Mouse (Mus musculus) olfactory bulb, adult 2 months (tissue): ENCODE measurements around the gene Pxn. TPM values are rescaled to one million over a fixed set of nuclear protein-coding genes. Genes with fewer than 3 reads are reported as not detected.
A peak's percentile ranks its signal among the peaks of the same experiment; 100 is the strongest.

Experiments
- H3K27ac ChIP-seq: fragments of 200-500 bp; 2 replicates; pipeline ENCODE4 v1.5.1; 2012; ENCODE audit warnings: low read depth, low read length; ENCODE audit not compliant: insufficient read depth
- H3K4me1 ChIP-seq: fragments of 200-500 bp; 2 replicates; pipeline ENCODE4 v1.6.1; 2012; ENCODE audit warnings: low read length; ENCODE audit not compliant: control insufficient read depth, insufficient read depth
- H3K4me3 ChIP-seq: fragments of 200-500 bp; 2 replicates; pipeline ENCODE4 v1.5.1; 2012; ENCODE audit warnings: mild to moderate bottlenecking, low read depth, low read length, moderate library complexity; ENCODE audit not compliant: insufficient read depth
- CTCF ChIP-seq: fragments of 200-500 bp; IDR thresholded peaks from 2 replicates; pipeline ENCODE4 v1.5.1; 2012; ENCODE audit warnings: low read depth, mild to moderate bottlenecking, low read length, moderate library complexity; ENCODE audit not compliant: insufficient read depth
- POLR2A ChIP-seq: fragments of 200-500 bp; IDR thresholded peaks from 2 replicates; pipeline ENCODE4 v1.6.1; 2012; ENCODE audit warnings: mild to moderate bottlenecking, low read depth, low read length, moderate library complexity; ENCODE audit not compliant: insufficient read depth
- WGBS: fragments of 180-500 bp; shearing (Covaris S2); methylation state at CpG from one replicate; pipeline ENCODE4 v1.1.7; 2018; 5-methylcytosine and 5-hydroxymethylcytosine counted together
- polyA plus RNA-seq: library from polyadenylated mRNA; stranded (reverse); fragments of >200 nt; gene quantifications from 2 replicates; pipeline ENCODE4 v1.2.4, GENCODE M21; 2012; ENCODE audit warnings: low replicate concordance; ENCODE audit not compliant: missing spikeins, insufficient read depth, insufficient read length

Gene Pxn
- polyA plus RNA-seq, 1 experiment: not detected

- peaks cover 5% of the 10 kb centered on the region; the same call in 1 of the 2 replicates for H3K4me1 ChIP-seq
- no peak overlapping the region for H3K4me3 ChIP-seq
- WGBS: 90% methylated on average over 11 of the region's 11 CpGs
- H3K27ac ChIP-seq: no peak overlapping the region
- TF ChIP-seq POLR2A: no peak
These were observed 44.1 kb downstream of the Pxn start for GRCm38 (mm10) chr5:115550482-115551005.

GRCm38 (mm10) chr5:115551386-115551785, 44.9 kb downstream of the Pxn start:
- TF ChIP-seq POLR2A (no peak), CTCF (no peak)
- Histone ChIP-seq H3K4me3 (no peak overlapping the region), H3K4me1 (peaks cover 5% of the 10 kb centered on the region; the same call in 1 of the 2 replicates), H3K27ac (no peak overlapping the region)
- WGBS: 84% methylated on average over 12 of the region's 12 CpGs

GRCm38 (mm10) chr5:115551799-115552198, 45.3 kb downstream of the Pxn start:
- H3K4me3 ChIP-seq: no peak overlapping the region
- TF ChIP-seq CTCF: no peak
- TF ChIP-seq POLR2A: no peak
- peaks cover 1% of the 10 kb centered on the region; the same call in 1 of the 2 replicates for H3K4me1 ChIP-seq
- 82% methylated on average over 13 of the region's 13 CpGs for WGBS
- H3K27ac ChIP-seq: no peak overlapping the region

GRCm38 (mm10) chr5:115553801-115554420, 47.4 kb downstream of the Pxn start:
- Histone ChIP-seq H3K27ac (no peak overlapping the region), H3K4me1 (no peaks in the 10 kb centered on the region), H3K4me3 (no peak overlapping the region)
- TF ChIP-seq CTCF: no peak
- no peak for TF ChIP-seq POLR2A
- WGBS: 91% methylated on average over 33 of the region's 33 CpGs

GRCm38 (mm10) chr5:115554536-115555291, 48.2 kb downstream of the Pxn start:
- no peak overlapping the region for H3K4me3 ChIP-seq
- no peaks in the 10 kb centered on the region for H3K4me1 ChIP-seq
- no peak for TF ChIP-seq CTCF
- no peak for TF ChIP-seq POLR2A
- WGBS: 92% methylated on average over 18 of the region's 18 CpGs
- no peak overlapping the region for H3K27ac ChIP-seq

GRCm38 (mm10) chr5:115556217-115556616, 49.7 kb downstream of the Pxn start:
- 7% methylated on average over 8 of the region's 8 CpGs for WGBS

GRCm38 (mm10) chr5:115558182-115558794, 51.8 kb downstream of the Pxn start:
- H3K27ac ChIP-seq: no peak overlapping the region
- no peak for TF ChIP-seq CTCF
- WGBS: 89% methylated on average over 14 of the region's 14 CpGs
- no peak overlapping the region for H3K4me3 ChIP-seq
- H3K4me1 ChIP-seq: peaks cover 8% of the 10 kb centered on the region

More at GRCm38 (mm10) chr5:115556217-115556616, 49.7 kb downstream of the Pxn start:
- H3K4me1 ChIP-seq: peaks cover 8% of the 10 kb centered on the region
- TF ChIP-seq CTCF: peak; percentile 54; the same call in 1 of the 2 replicates
- TF ChIP-seq POLR2A: no peak
- no peak overlapping the region for H3K4me3 ChIP-seq
- no peak overlapping the region for H3K27ac ChIP-seq

GRCm38 (mm10) chr5:115559237-115560101, 53.0 kb downstream of the Pxn start, which contains the start of gene Rplp0:
Gene Rplp0, plus strand, starts transcription at chr5:115559467.
- Histone ChIP-seq H3K27ac (peak within 1 kb of the TSS; percentile 41), H3K4me1 (peaks cover 9% of the 10 kb centered on the region), H3K4me3 (peak within 1 kb of the TSS; percentile 73)
- TF ChIP-seq POLR2A (peak; percentile 99), CTCF (peak; percentile 98)
- under 1% methylated on average over 78 of the region's 78 CpGs for WGBS

- Histone ChIP-seq H3K4me1 (peaks cover 14% of the 10 kb centered on the region), H3K4me3 (no peak overlapping the region), H3K27ac (no peak overlapping the region)
- 54% methylated on average over 13 of the region's 13 CpGs for WGBS
- TF ChIP-seq POLR2A (no peak), CTCF (no peak)
These were observed 53.9 kb downstream of the Pxn start for GRCm38 (mm10) chr5:115560336-115560905.
